Mouse (Mus musculus): ENCODE data around the gene Psmd9. TPM values are rescaled to one million over a fixed set of nuclear protein-coding genes. Genes with fewer than 3 reads are reported as not detected.

Psmd9 gene
- polyA plus RNA-seq, 1 experiment from 2014 or later: 79.3 TPM

- no peaks in the 10 kb centered on the region for H3K27me3 ChIP-seq
- H3K36me3 ChIP-seq: peaks cover 4% of the 10 kb centered on the region; the same call in 1 of the 2 replicates
- peak overlapping the region; percentile 76 for H3K4me3 ChIP-seq
- peaks cover 51% of the 10 kb centered on the region for H3K4me1 ChIP-seq (replicated peaks)
- H3K9ac ChIP-seq: peak overlapping the region; percentile 100
- peak overlapping the region; percentile 100 for H3K4me2 ChIP-seq
- H3K27ac ChIP-seq: peak overlapping the region; percentile 100
- H3K9me3 ChIP-seq: no peaks in the 10 kb centered on the region
- under 1% methylated on average over 28 of the region's 28 CpGs for WGBS
- no peak for ATAC-seq (ENCODE audit: low FRiP score)
Measured at GRCm38 (mm10) chr5:123139722-123140627, 29.2 kb upstream of the Psmd9 start.

GRCm38 (mm10) chr5:123140694-123141554, 28.3 kb upstream of the Psmd9 start:
- 1% methylated on average over 31 of the region's 31 CpGs for WGBS
- H3K4me3 ChIP-seq: peak overlapping the region; percentile 76
- H3K9me3 ChIP-seq: no peaks in the 10 kb centered on the region
- peak overlapping the region; percentile 100 for H3K27ac ChIP-seq
- H3K27me3 ChIP-seq: no peaks in the 10 kb centered on the region
- no peaks in the 10 kb centered on the region for H3K36me3 ChIP-seq
- H3K4me2 ChIP-seq: peak overlapping the region; percentile 100
- peak; percentile 64 for ATAC-seq (ENCODE audit: low FRiP score)
- H3K4me1 ChIP-seq (replicated peaks): peaks cover 51% of the 10 kb centered on the region
- peak overlapping the region; percentile 100 for H3K9ac ChIP-seq

- Histone ChIP-seq H3K4me2 (peak overlapping the region; percentile 100), H3K4me3 (peak overlapping the region; percentile 76), H3K27me3 (no peaks in the 10 kb centered on the region), H3K4me1 (replicated peaks) (peaks cover 51% of the 10 kb centered on the region), H3K36me3 (peaks cover 5% of the 10 kb centered on the region), H3K9ac (peak overlapping the region; percentile 100), H3K9me3 (no peaks in the 10 kb centered on the region), H3K27ac (peak overlapping the region; percentile 100)
- under 1% methylated on average over 34 of the region's 38 CpGs for WGBS
- peak; percentile 44; the same call in 1 of the 2 replicates for ATAC-seq (ENCODE audit: low FRiP score)
Measured at GRCm38 (mm10) chr5:123141555-123142160, 27.6 kb upstream of the Psmd9 start.

GRCm38 (mm10) chr5:123142161-123143157, 26.8 kb upstream of the Psmd9 start, which contains the start of gene Setd1b:
Gene Setd1b, plus strand, starts transcription at chr5:123142193.
- no peak for ATAC-seq (ENCODE audit: low FRiP score)
- Histone ChIP-seq H3K9me3 (no peaks in the 10 kb centered on the region), H3K9ac (peak within 1 kb of the TSS; percentile 100), H3K36me3 (peaks cover 13% of the 10 kb centered on the region), H3K4me3 (peak within 1 kb of the TSS; percentile 76), H3K27me3 (no peaks in the 10 kb centered on the region), H3K4me2 (peak within 1 kb of the TSS; percentile 100), H3K4me1 (replicated peaks) (peaks cover 51% of the 10 kb centered on the region), H3K27ac (peak within 1 kb of the TSS; percentile 100)
- 1% methylated on average over 65 of the region's 103 CpGs for WGBS

- no peak for ATAC-seq (ENCODE audit: low FRiP score)
- H3K4me3 ChIP-seq: peak overlapping the region; percentile 76
- no peaks in the 10 kb centered on the region for H3K27me3 ChIP-seq
- H3K4me1 ChIP-seq (replicated peaks): peaks cover 53% of the 10 kb centered on the region
- peak overlapping the region; percentile 100 for H3K27ac ChIP-seq
- peak overlapping the region; percentile 100 for H3K4me2 ChIP-seq
- H3K9me3 ChIP-seq: no peaks in the 10 kb centered on the region
- peaks cover 23% of the 10 kb centered on the region for H3K36me3 ChIP-seq
- under 1% methylated on average over 18 of the region's 24 CpGs for WGBS
- H3K9ac ChIP-seq: peak overlapping the region; percentile 100
Measured at GRCm38 (mm10) chr5:123143251-123143970, 25.8 kb upstream of the Psmd9 start.

GRCm38 (mm10) chr5:123143971-123144745, 25.1 kb upstream of the Psmd9 start:
- Histone ChIP-seq H3K9me3 (no peaks in the 10 kb centered on the region), H3K4me3 (peak overlapping the region; percentile 76), H3K27me3 (no peaks in the 10 kb centered on the region), H3K4me2 (peak overlapping the region; percentile 100), H3K27ac (peak overlapping the region; percentile 100), H3K9ac (peak overlapping the region; percentile 100), H3K36me3 (peaks cover 30% of the 10 kb centered on the region), H3K4me1 (replicated peaks) (peaks cover 60% of the 10 kb centered on the region)
- 5% methylated on average over 17 of the region's 17 CpGs for WGBS
- no peak for ATAC-seq (ENCODE audit: low FRiP score)

GRCm38 (mm10) chr5:123144746-123145590, 24.2 kb upstream of the Psmd9 start:
- Histone ChIP-seq H3K27ac (no peak overlapping the region), H3K9me3 (no peaks in the 10 kb centered on the region), H3K9ac (peak overlapping the region; percentile 100), H3K4me2 (peak overlapping the region; percentile 100), H3K36me3 (peaks cover 31% of the 10 kb centered on the region), H3K27me3 (no peaks in the 10 kb centered on the region), H3K4me1 (replicated peaks) (peaks cover 68% of the 10 kb centered on the region), H3K4me3 (peak overlapping the region; percentile 76)
- no peak for ATAC-seq (ENCODE audit: low FRiP score)
- 36% methylated on average over 20 of the region's 20 CpGs for WGBS

- Histone ChIP-seq H3K4me3 (peak overlapping the region; percentile 7; the same call in 1 of the 2 replicates), H3K4me2 (peak overlapping the region; percentile 100; the same call in 1 of the 2 replicates), H3K36me3 (peaks cover 32% of the 10 kb centered on the region), H3K27me3 (no peaks in the 10 kb centered on the region), H3K4me1 (replicated peaks) (peaks cover 82% of the 10 kb centered on the region), H3K9ac (peak overlapping the region; percentile 19; the same call in 1 of the 2 replicates), H3K9me3 (no peaks in the 10 kb centered on the region), H3K27ac (no peak overlapping the region)
- no peak for ATAC-seq (ENCODE audit: low FRiP score)
- 85% methylated on average over 11 of the region's 11 CpGs for WGBS
Measured at GRCm38 (mm10) chr5:123146357-123146756, 22.9 kb upstream of the Psmd9 start.

- Histone ChIP-seq H3K4me2 (no peak overlapping the region), H3K9me3 (no peaks in the 10 kb centered on the region), H3K36me3 (peaks cover 44% of the 10 kb centered on the region), H3K4me1 (replicated peaks) (peaks cover 88% of the 10 kb centered on the region), H3K27ac (no peak overlapping the region), H3K9ac (peak overlapping the region; percentile 64; the same call in 1 of the 2 replicates), H3K27me3 (no peaks in the 10 kb centered on the region), H3K4me3 (no peak overlapping the region)
- no peak for ATAC-seq (ENCODE audit: low FRiP score)
- WGBS: 85% methylated on average over 17 of the region's 17 CpGs
Measured at GRCm38 (mm10) chr5:123147569-123147968, 21.6 kb upstream of the Psmd9 start.

Measured in hindbrain, embryonic 13.5 days (tissue).